Mouse (Mus musculus): Measurements from ENCODE around the gene Sf1. TPM values are rescaled to one million over a fixed set of nuclear protein-coding genes. Genes with fewer than 3 reads are reported as not detected.

Gene Sf1
- polyA plus RNA-seq, 1 experiment = 159 TPM

GRCm38 (mm10) chr19:6383470-6383869 is 20.0 kb downstream of the Sf1 start:
- H3K4me3 ChIP-seq (ENCODE audit: insufficient read depth, low read length) = no peak overlapping the region
- no peaks in the 10 kb centered on the region for H3K4me1 ChIP-seq (ENCODE audit: control insufficient read depth, insufficient read depth, low read length)
- no peak overlapping the region for H3K27ac ChIP-seq (ENCODE audit: insufficient read depth, low read depth, low read length)
- no peak for TF ChIP-seq POLR2A (IDR thresholded peaks at IDR 0.05; ENCODE audit: borderline replicate concordance, low read depth, low read length)
- no peak for TF ChIP-seq CTCF (IDR thresholded peaks at IDR 0.05; ENCODE audit: low read depth, low read length)

- TF ChIP-seq CTCF (IDR thresholded peaks at IDR 0.05; ENCODE audit: low read depth, low read length) (no peak), POLR2A (IDR thresholded peaks at IDR 0.05; ENCODE audit: borderline replicate concordance, low read depth, low read length) (no peak)
- no peak within 1 kb of the TSS for H3K27ac ChIP-seq (ENCODE audit: insufficient read depth, low read depth, low read length)
- no peaks in the 10 kb centered on the region for H3K4me1 ChIP-seq (ENCODE audit: control insufficient read depth, insufficient read depth, low read length)
- H3K4me3 ChIP-seq (ENCODE audit: insufficient read depth, low read length) = no peak within 1 kb of the TSS
Observed at GRCm38 (mm10) chr19:6384128-6384527, 20.6 kb downstream of the Sf1 start, which contains the start of gene Pygm. Gene Pygm, plus strand, starts transcription at chr19:6384399.

- Histone ChIP-seq H3K4me1 (ENCODE audit: control insufficient read depth, insufficient read depth, low read length) (no peaks in the 10 kb centered on the region), H3K27ac (ENCODE audit: insufficient read depth, low read depth, low read length) (no peak overlapping the region), H3K4me3 (ENCODE audit: insufficient read depth, low read length) (no peak overlapping the region)
- no peak for TF ChIP-seq CTCF (IDR thresholded peaks at IDR 0.05; ENCODE audit: low read depth, low read length)
- TF ChIP-seq POLR2A (IDR thresholded peaks at IDR 0.05; ENCODE audit: borderline replicate concordance, low read depth, low read length) = no peak
Observed at GRCm38 (mm10) chr19:6384954-6385353, 21.5 kb downstream of the Sf1 start.

- no peak overlapping the region for H3K27ac ChIP-seq (ENCODE audit: insufficient read depth, low read depth, low read length)
- H3K4me1 ChIP-seq (ENCODE audit: control insufficient read depth, insufficient read depth, low read length) = no peaks in the 10 kb centered on the region
- no peak overlapping the region for H3K4me3 ChIP-seq (ENCODE audit: insufficient read depth, low read length)
- TF ChIP-seq CTCF (IDR thresholded peaks at IDR 0.05; ENCODE audit: low read depth, low read length) = no peak
- TF ChIP-seq POLR2A (IDR thresholded peaks at IDR 0.05; ENCODE audit: borderline replicate concordance, low read depth, low read length) = no peak
Observed at GRCm38 (mm10) chr19:6385419-6385818, 21.9 kb downstream of the Sf1 start.

GRCm38 (mm10) chr19:6385821-6386220 is 22.3 kb downstream of the Sf1 start:
- TF ChIP-seq POLR2A (IDR thresholded peaks at IDR 0.05; ENCODE audit: borderline replicate concordance, low read depth, low read length) = no peak
- TF ChIP-seq CTCF (IDR thresholded peaks at IDR 0.05; ENCODE audit: low read depth, low read length) = no peak
- H3K27ac ChIP-seq (ENCODE audit: insufficient read depth, low read depth, low read length) = no peak overlapping the region
- no peaks in the 10 kb centered on the region for H3K4me1 ChIP-seq (ENCODE audit: control insufficient read depth, insufficient read depth, low read length)
- H3K4me3 ChIP-seq (ENCODE audit: insufficient read depth, low read length) = no peak overlapping the region

- TF ChIP-seq POLR2A (IDR thresholded peaks at IDR 0.05; ENCODE audit: borderline replicate concordance, low read depth, low read length) = no peak
- no peak for TF ChIP-seq CTCF (IDR thresholded peaks at IDR 0.05; ENCODE audit: low read depth, low read length)
- no peaks in the 10 kb centered on the region for H3K4me1 ChIP-seq (ENCODE audit: control insufficient read depth, insufficient read depth, low read length)
- H3K4me3 ChIP-seq (ENCODE audit: insufficient read depth, low read length) = no peak overlapping the region
- no peak overlapping the region for H3K27ac ChIP-seq (ENCODE audit: insufficient read depth, low read depth, low read length)
Observed at GRCm38 (mm10) chr19:6386234-6386633, 22.7 kb downstream of the Sf1 start.

- H3K4me1 ChIP-seq (ENCODE audit: control insufficient read depth, insufficient read depth, low read length) = no peaks in the 10 kb centered on the region
- H3K4me3 ChIP-seq (ENCODE audit: insufficient read depth, low read length) = no peak overlapping the region
- H3K27ac ChIP-seq (ENCODE audit: insufficient read depth, low read depth, low read length) = no peak overlapping the region
- TF ChIP-seq POLR2A (IDR thresholded peaks at IDR 0.05; ENCODE audit: borderline replicate concordance, low read depth, low read length) = no peak
- no peak for TF ChIP-seq CTCF (IDR thresholded peaks at IDR 0.05; ENCODE audit: low read depth, low read length)
Observed at GRCm38 (mm10) chr19:6388006-6388405, 24.5 kb downstream of the Sf1 start.

- TF ChIP-seq CTCF (IDR thresholded peaks at IDR 0.05; ENCODE audit: low read depth, low read length) (no peak), POLR2A (IDR thresholded peaks at IDR 0.05; ENCODE audit: borderline replicate concordance, low read depth, low read length) (no peak)
- no peak overlapping the region for H3K27ac ChIP-seq (ENCODE audit: insufficient read depth, low read depth, low read length)
- H3K4me3 ChIP-seq (ENCODE audit: insufficient read depth, low read length) = no peak overlapping the region
- H3K4me1 ChIP-seq (ENCODE audit: control insufficient read depth, insufficient read depth, low read length) = no peaks in the 10 kb centered on the region
Observed at GRCm38 (mm10) chr19:6389803-6390202, 26.3 kb downstream of the Sf1 start.

- Histone ChIP-seq H3K4me1 (ENCODE audit: control insufficient read depth, insufficient read depth, low read length) (no peaks in the 10 kb centered on the region), H3K27ac (ENCODE audit: insufficient read depth, low read depth, low read length) (no peak overlapping the region)
Observed at GRCm38 (mm10) chr19:6390251-6390650, 26.8 kb downstream of the Sf1 start.

GRCm38 (mm10) chr19:6392743-6393393 is 29.4 kb downstream of the Sf1 start:
- H3K27ac ChIP-seq (ENCODE audit: insufficient read depth, low read depth, low read length) = no peak overlapping the region
- no peak overlapping the region for H3K4me3 ChIP-seq (ENCODE audit: insufficient read depth, low read length)
- no peaks in the 10 kb centered on the region for H3K4me1 ChIP-seq (ENCODE audit: control insufficient read depth, insufficient read depth, low read length)
- no peak for TF ChIP-seq CTCF (IDR thresholded peaks at IDR 0.05; ENCODE audit: low read depth, low read length)
- no peak for TF ChIP-seq POLR2A (IDR thresholded peaks at IDR 0.05; ENCODE audit: borderline replicate concordance, low read depth, low read length)

More at GRCm38 (mm10) chr19:6390251-6390650, 26.8 kb downstream of the Sf1 start:
- no peak overlapping the region for H3K4me3 ChIP-seq (ENCODE audit: insufficient read depth, low read length)
- TF ChIP-seq CTCF (IDR thresholded peaks at IDR 0.05; ENCODE audit: low read depth, low read length) (no peak), POLR2A (IDR thresholded peaks at IDR 0.05; ENCODE audit: borderline replicate concordance, low read depth, low read length) (no peak)

Measured in bone marrow macrophage, adult 2 months (primary cell).